In genomic region chr15:79348651-79349050, GRCm38 (mm10) we compare ENCODE assay signal across 8 mouse cellular contexts. TPM values are rescaled to one million over a fixed set of nuclear protein-coding genes. Genes with fewer than 3 reads are reported as not detected.
A peak's percentile ranks its signal among the peaks of the same experiment; 100 is the strongest.
DNase-seq lines count a peak whose midpoint lies in the region; ATAC-seq and TF ChIP-seq lines count a peak whose summit lies in the region.

No protein-coding gene starts in this region.

- no peaks in the 10 kb centered on the region for H3K9me3 ChIP-seq in embryonic facial prominence, embryonic 15.5 days (replicated peaks)
- H3K9me3 ChIP-seq in limb, embryonic 10.5 days (replicated peaks): no peaks in the 10 kb centered on the region
- H3K9me3 ChIP-seq in neural tube, embryonic 14.5 days (ENCODE audit: control insufficient read depth, low read length): no peaks in the 10 kb centered on the region

- H3K36me3 ChIP-seq in embryonic facial prominence, embryonic 15.5 days: no peaks in the 10 kb centered on the region
- H3K36me3 ChIP-seq in limb, embryonic 10.5 days: no peaks in the 10 kb centered on the region
- H3K36me3 ChIP-seq in neural tube, embryonic 14.5 days (ENCODE audit: control insufficient read depth, insufficient read depth, low read length): no peaks in the 10 kb centered on the region

- no peak for ATAC-seq in embryonic facial prominence, embryonic 15.5 days (ENCODE audit: insufficient number of reproducible peaks, low FRiP score, low TSS enrichment, low read depth)
- ATAC-seq in neural tube, embryonic 14.5 days (ENCODE audit: low read depth): no peak
- no peak for ATAC-seq in frontal cortex, adult (ENCODE audit: low TSS enrichment)
- no peak for ATAC-seq in cerebellum, adult (ENCODE audit: insufficient number of reproducible peaks, low FRiP score, low TSS enrichment)

- H3K9ac ChIP-seq in embryonic facial prominence, embryonic 15.5 days: peak overlapping the region; percentile 74; the same call in 1 of the 2 replicates
- peak overlapping the region; percentile 63; the same call in 1 of the 2 replicates for H3K9ac ChIP-seq in neural tube, embryonic 14.5 days (replicated peaks; ENCODE audit: low read depth, low read length)

- 66% methylated on average over 8 of the region's 8 CpGs for WGBS in embryonic facial prominence, embryonic 15.5 days
- 78% methylated on average over 8 of the region's 8 CpGs for WGBS in limb, embryonic 10.5 days
- WGBS in neural tube, embryonic 14.5 days: 77% methylated on average over 8 of the region's 8 CpGs

- H3K27me3 ChIP-seq in embryonic facial prominence, embryonic 15.5 days: no peaks in the 10 kb centered on the region
- peaks cover 5% of the 10 kb centered on the region; the same call in 1 of the 2 replicates for H3K27me3 ChIP-seq in limb, embryonic 10.5 days (ENCODE audit: low read depth, poor library complexity, severe bottlenecking)
- H3K27me3 ChIP-seq in neural tube, embryonic 14.5 days (ENCODE audit: control insufficient read depth, insufficient read depth, low read length): no peaks in the 10 kb centered on the region

- DNase-seq in left cerebral cortex, adult 2 months (ENCODE audit: extremely low spot score in 1 of 2, low spot score in 2 of 2): no peak
- DNase-seq in left cerebral cortex, postnatal 14 days (ENCODE audit: low spot score in 2 of 2): no peak
- no peak for DNase-seq in limb, embryonic 10.5 days (ENCODE audit: low spot score)
- no peak for DNase-seq in Muller cell, postnatal 12 days (ENCODE audit: inconsistent ontology term)

- peaks cover 29% of the 10 kb centered on the region for H3K4me1 ChIP-seq in embryonic facial prominence, embryonic 15.5 days
- peaks cover 42% of the 10 kb centered on the region for H3K4me1 ChIP-seq in limb, embryonic 10.5 days
- 0 out of 2 replicates have a peak, but pooled peaks cover 5% of the 10 kb centered on the region for H3K4me1 ChIP-seq in neural tube, embryonic 14.5 days (ENCODE audit: control insufficient read depth, insufficient read depth, low read length)

- peak overlapping the region; percentile 79 for H3K4me3 ChIP-seq in left cerebral cortex, adult 2 months
- peak overlapping the region; percentile 81 for H3K4me3 ChIP-seq in embryonic facial prominence, embryonic 15.5 days (replicated peaks)
- H3K4me3 ChIP-seq in limb, embryonic 10.5 days: peak overlapping the region; percentile 85
- H3K4me3 ChIP-seq in neural tube, embryonic 14.5 days (ENCODE audit: low read depth, low read length): peak overlapping the region; percentile 81; the same call in 1 of the 2 replicates

- no peak for TF ChIP-seq CTCF in left cerebral cortex, adult 2 months (IDR thresholded peaks at IDR 0.05)

- H3K4me2 ChIP-seq in embryonic facial prominence, embryonic 15.5 days (replicated peaks): peak overlapping the region; percentile 91
- H3K4me2 ChIP-seq in neural tube, embryonic 14.5 days (ENCODE audit: low read depth, low read length): peak overlapping the region; percentile 96

- intact Hi-C loops in left cerebral cortex, adult 2 months (cut with DNase I): no loop called here
- intact Hi-C loops in left cerebral cortex, postnatal 14 days (cut with DNase I): no loop called here

- no peak overlapping the region for H3K27ac ChIP-seq in left cerebral cortex, adult 2 months
- 0 out of 2 replicates have a peak overlapping the region, but pooled peaks have one; percentile 98 for H3K27ac ChIP-seq in embryonic facial prominence, embryonic 15.5 days (replicated peaks)
- H3K27ac ChIP-seq in limb, embryonic 10.5 days: peak overlapping the region; percentile 90
- no peak overlapping the region for H3K27ac ChIP-seq in neural tube, embryonic 14.5 days (ENCODE audit: low read depth, low read length)

RNA-seq across cellular contexts. Expression of gene Maff, which starts 2.2 kb away (rescaled TPM):
- 1 to 10 TPM; 1.6 to 3.2 TPM for total RNA-seq in left cerebral cortex, adult 2 months (2021)
- 1 to 10 TPM; 1.4 to 2.6 TPM for total RNA-seq in left cerebral cortex, postnatal 14 days (2021)
- 3.5 and 3.7 TPM in 2 replicates for polyA plus RNA-seq in embryonic facial prominence, embryonic 15.5 days (2015; fragmentation: Nextera tagmentation; extraction: Ambion mirVana)
- 1.2 and 1.5 TPM in 2 replicates for polyA plus RNA-seq in limb, embryonic 10.5 days (2016; fragmentation: Nextera tagmentation; extraction: Ambion mirVana)
- polyA plus RNA-seq in neural tube, embryonic 14.5 days (2014; fragmentation: Nextera tagmentation; extraction: Ambion mirVana): 0.64 and 1.0 TPM in 2 replicates

RNA-seq across cellular contexts. Expression of gene Pla2g6, which starts 20.5 kb away (rescaled TPM):
- 10 to 100 TPM; 21.3 to 22.6 TPM for total RNA-seq in left cerebral cortex, adult 2 months (2021)
- 10 to 100 TPM; 21.5 to 23.0 TPM for total RNA-seq in left cerebral cortex, postnatal 14 days (2021)
- polyA plus RNA-seq in embryonic facial prominence, embryonic 15.5 days (2015; fragmentation: Nextera tagmentation; extraction: Ambion mirVana): 16.2 and 17.0 TPM in 2 replicates
- polyA plus RNA-seq in limb, embryonic 10.5 days (2016; fragmentation: Nextera tagmentation; extraction: Ambion mirVana): 17.0 and 18.2 TPM in 2 replicates
- polyA plus RNA-seq in neural tube, embryonic 14.5 days (2014; fragmentation: Nextera tagmentation; extraction: Ambion mirVana): 24.0 and 25.5 TPM in 2 replicates

RNA-seq across cellular contexts. Expression of gene Tmem184b, which starts 54.7 kb away (rescaled TPM):
- 10 to 100 TPM; 73.7 to 82.2 TPM for total RNA-seq in left cerebral cortex, adult 2 months (2021)
- total RNA-seq in left cerebral cortex, postnatal 14 days (2021): 10 to 100 TPM; 56.2 to 56.8 TPM
- 87.4 and 92.8 TPM in 2 replicates for polyA plus RNA-seq in embryonic facial prominence, embryonic 15.5 days (2015; fragmentation: Nextera tagmentation; extraction: Ambion mirVana)
- 63.5 and 74.8 TPM in 2 replicates for polyA plus RNA-seq in limb, embryonic 10.5 days (2016; fragmentation: Nextera tagmentation; extraction: Ambion mirVana)
- 31.2 and 37.8 TPM in 2 replicates for polyA plus RNA-seq in neural tube, embryonic 14.5 days (2014; fragmentation: Nextera tagmentation; extraction: Ambion mirVana)

Comparison
In these comparisons a context has a peak if more than half of its experiments do, and no peak if none do; other contexts are left out.
1. H3K27ac ChIP-seq: peak in embryonic facial prominence, embryonic 15.5 days (single experiment) and limb, embryonic 10.5 days (single experiment); none in left cerebral cortex, adult 2 months (single experiment) and neural tube, embryonic 14.5 days (single experiment).
2. Peak in every context shown above with its lines, with median percentiles within 50 percentile points of each other: H3K4me3 ChIP-seq.